Mouse (Mus musculus) T-cell, adult 2 months (primary cell): ENCODE results near the gene Gnb1l.
"Not testable (repeated sequence)": the region's sequence is repeated elsewhere in the genome, so short reads cannot be mapped to it uniquely, and the experiment has no call there.

Experiments used
- DNase-seq: peaks from one replicate; pipeline ENCODE4 v3.0.0; 2022; ENCODE audit warnings: low spot score

Gene Gnb1l

GRCm38 (mm10) chr16:18483839-18484238 is 14.7 kb upstream of the Gnb1l start:
- no peak for DNase-seq

GRCm38 (mm10) chr16:18484386-18484785 is 14.1 kb upstream of the Gnb1l start:
- DNase-seq = no peak

DNA sequence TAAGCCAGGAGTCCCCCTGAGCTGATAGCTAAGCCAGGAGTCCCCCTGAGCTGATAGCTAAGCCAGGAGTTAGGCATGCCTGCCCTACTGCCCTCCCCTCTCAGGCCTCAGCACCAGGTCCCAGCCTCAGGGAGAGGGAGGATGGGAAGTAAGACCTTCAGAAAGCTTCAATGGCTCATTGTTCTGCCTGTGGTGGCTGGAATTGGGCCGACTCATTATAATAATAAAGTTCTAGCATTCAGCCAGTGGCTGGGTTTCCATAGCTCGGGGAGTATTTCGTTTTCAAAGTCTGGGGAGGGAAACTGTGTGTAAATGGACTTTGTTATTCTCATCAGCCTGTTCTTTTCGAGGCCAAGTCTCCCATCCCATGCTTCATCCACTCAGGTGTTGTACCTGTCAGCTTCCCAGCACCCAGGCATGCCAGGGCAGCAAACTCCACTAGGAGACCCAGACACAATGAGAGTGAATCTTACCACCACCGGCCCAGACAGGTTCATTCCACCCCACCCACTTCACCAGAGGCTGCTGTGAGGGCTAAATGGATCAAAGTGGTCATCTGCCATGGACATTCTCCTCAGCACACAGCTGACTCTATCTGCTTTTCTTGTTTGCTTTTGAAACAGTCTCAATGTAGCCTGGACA is 13.6 kb upstream of the Gnb1l start:
- DNase-seq = no peak

DNA sequence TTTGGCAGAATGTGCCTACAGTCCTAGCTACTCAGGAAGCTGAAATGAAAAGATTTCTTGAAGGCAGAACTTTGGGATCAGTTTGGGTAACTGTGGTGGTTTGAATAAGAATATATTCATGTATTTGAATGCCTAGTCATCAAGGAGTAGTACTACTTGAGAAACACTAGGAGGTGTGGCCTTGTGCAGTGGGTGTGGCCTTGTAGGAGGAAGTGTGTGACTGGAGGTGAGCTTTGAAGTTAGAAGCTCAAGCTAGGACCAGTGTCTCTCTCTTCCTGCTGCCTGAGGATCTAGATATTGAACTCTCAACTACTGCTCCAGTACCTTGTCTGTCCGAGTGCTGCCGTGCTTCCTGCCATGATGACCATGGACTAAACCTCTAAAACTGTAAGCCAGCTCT is 12.4 kb upstream of the Gnb1l start:
- no peak for DNase-seq

DNA sequence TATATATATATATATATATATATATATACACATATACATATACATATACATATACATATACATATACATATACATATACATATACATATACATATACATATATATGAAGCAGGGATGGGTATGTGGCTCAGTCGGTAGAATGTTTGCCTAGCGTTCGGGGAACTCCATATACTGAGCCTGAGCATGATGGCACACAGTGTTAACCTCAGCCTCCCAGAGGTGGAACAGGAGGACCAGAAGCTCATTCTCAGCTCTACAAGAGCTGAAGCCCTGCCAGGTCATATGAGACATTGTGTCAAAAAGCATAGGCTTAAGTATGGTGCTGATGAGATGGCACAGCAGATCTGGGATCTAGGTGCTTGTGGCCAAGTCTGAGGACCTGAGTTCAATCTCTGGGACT is 8.2 kb upstream of the Gnb1l start:
- no peak for DNase-seq

DNA sequence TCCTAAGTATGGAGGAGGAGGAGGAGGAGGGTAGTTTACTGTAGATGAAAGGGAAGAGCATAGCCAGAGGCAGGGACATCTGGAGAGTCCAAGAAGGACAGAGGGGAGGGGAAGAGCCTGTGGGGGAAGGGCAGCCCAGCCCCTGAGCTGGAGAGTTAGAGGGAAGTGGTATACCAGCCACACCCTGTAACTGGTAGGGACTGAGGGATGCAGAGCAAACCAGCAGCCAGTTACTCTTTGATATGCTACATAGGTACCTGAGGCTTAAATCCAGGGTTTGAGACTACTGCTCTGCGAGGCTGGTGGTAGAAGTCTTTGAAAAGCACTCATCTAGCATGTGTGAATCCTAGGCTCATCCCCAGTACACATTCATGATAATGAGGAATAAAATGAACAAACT is 7.6 kb upstream of the Gnb1l start:
- no peak for DNase-seq

- no peak for DNase-seq
Observed at GRCm38 (mm10) chr16:18497865-18498515, 523 bp upstream of the Gnb1l start.

DNA sequence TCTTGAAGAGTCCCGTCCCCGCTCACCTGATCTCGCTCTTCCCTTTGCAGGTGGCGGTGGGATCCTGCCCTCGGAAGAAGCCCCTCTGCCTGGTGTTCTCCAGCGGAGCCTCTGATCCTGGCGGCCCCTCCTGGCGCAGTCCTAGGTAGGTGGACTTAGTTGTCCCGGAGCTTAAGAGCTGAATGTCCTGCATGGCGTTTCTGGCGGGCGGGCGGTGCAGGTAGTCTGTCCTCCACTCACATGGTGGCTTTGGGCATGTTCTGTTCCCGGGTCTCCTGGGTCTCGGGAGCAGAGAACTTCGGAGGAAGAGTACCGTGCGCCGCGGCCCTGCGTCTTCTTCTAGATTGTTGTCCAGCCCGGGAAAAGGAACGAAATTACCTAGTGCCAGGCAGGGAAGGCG is 483 bp downstream of the Gnb1l start:
- DNase-seq = no peak

DNA sequence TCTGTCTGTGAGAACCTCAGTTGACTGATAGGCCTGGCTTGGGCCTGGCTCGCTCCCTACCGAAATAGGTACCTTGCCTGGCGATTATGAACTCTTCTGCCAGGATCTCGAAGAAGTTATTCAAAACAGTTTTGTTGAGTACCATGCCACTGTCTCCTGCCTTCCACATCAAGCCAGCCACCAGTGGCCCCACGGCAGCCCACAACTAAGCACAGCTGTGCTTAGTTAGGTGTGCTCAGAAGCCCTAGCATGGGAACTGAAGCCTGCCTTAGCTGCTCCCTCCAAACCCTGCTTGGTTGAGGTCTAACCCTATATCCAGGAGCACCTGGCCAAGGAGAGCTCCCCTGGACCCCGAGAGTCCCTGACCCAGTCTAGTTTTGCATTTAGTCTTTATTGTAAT is 3.0 kb downstream of the Gnb1l start:
- DNase-seq = no peak

DNA sequence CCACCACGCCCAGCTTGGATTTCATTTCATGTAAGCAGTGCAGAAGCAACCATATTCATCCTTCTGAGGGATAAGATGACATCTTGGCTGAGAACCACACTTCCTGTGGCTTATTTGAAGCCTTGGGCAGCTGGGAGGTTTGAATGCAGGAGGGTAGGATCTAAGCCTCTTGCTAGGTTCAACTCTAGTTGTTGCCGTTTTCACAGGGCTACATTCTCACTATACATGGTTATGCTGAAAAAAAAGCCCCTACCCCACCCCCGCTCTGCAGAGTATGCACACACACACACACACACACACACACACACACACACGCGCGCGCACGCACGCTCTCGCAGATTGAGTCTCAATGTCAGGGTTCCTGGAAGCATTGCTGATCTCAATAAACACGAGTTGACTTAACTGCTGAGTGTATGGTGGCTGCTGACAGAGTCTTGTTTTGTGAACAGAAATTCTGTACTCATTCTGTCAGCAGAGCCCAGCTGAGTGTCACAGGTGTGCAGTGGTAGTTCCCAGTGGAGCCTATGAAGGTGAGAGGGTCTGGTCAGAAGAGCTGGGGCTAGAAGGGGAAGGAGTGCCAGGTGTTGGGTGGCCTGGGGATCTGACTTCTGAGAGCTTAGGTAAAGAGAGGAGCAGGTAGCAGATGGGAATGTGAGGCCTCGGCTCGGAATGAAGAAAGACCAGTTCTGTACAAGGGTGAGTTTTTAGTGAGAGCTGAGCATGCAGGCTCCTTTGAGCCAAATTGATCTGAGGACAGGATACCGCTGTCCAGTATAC is 5.2 kb downstream of the Gnb1l start:
- DNase-seq = peak; percentile 56

DNA sequence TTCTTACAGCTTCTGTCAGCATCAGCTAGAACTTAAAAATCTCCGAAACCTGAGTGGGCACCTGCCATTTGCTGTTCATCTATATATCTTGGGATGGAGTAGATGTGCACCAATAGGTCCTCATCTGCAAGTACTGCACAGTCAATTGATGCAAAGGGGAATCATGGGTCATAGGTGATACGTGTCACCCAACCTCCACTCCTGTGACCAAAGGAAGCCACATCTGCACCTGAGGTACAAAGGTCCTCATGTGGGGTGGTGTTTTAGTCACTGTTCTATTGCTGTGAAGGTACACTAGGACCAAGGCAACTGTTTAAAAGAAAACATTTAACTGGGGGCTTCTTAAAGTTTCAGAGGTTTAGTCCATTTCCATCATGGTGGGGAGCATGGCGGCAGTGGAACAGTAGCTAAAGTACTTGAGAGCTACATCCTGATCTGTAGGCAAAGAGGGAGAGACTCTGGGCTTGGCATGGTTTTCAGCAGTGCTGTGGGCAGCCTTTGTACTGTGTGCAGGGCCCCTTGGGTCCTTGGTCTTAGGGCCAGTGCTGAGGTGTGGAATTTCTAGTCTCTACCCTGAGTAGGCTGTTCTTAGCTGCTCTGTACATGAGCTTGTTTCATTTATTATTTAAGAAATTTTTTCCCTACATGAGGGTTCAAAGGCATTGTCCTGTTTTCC is 8.1 kb downstream of the Gnb1l start:
- DNase-seq = no peak

GRCm38 (mm10) chr16:18507200-18507549 is 8.7 kb downstream of the Gnb1l start:
- no peak for DNase-seq

DNA sequence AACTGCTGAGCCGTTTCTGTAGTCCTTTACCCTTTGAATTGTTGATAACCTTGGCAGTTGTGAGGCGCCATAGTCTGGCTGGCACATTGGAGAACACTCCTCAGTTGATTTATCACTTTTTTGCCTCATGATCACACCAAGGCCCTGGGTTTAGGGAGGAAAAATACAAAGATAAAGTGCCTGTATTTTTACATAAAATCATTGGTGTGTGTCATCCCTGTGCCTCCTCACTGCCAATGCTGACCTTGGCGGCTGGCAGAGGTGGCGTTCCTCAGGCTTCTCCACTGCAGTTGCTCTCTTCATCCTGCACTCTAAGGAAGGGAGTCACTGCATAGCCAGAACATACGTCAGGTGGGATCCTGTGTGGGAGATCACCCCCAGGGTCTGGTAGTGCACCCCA is 13.2 kb downstream of the Gnb1l start:
- no peak for DNase-seq

DNA sequence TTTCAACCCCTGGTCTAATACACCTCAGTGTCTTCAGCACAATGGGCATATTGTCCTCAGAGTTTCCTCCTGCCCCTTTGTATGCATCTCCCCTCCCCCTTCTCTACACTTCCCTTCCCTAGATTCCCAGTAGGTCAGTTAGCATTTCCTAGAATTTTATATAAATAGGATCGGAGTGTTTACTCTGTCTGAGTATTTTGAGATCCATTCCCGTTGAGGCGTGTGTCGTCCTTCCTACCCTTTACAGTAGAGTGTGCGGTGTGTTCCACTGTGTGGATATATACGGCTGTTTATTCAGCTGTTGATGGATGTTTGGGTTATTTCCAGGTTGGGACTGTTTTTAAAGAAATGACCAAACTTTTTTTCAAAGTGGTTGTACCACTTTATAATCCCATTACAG is 15.0 kb downstream of the Gnb1l start:
- DNase-seq = no peak

DNA sequence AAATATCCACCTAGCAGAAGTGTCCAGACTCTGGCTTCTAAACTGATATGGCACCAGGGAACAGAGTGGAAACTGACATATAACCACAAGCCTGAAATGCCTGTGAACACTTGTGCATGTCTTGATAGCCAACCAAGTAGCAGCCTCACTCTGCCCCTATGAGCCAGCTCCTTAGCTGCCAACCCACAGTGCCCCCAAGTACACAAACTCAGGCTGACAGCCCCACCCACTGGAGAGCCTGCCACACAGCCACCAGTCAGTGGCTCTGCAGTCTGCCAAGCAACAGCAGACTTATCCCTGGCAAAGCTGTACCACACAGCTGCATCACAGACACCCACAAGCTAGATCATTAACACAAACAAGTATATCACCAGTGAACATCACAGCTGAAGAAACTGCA is 19.6 kb downstream of the Gnb1l start:
- DNase-seq = peak; percentile 11

- no peak for DNase-seq
Observed at GRCm38 (mm10) chr16:18523563-18524245, 25.2 kb downstream of the Gnb1l start.

- no peak for DNase-seq
Observed at GRCm38 (mm10) chr16:18528656-18529055, 30.1 kb downstream of the Gnb1l start.

DNA sequence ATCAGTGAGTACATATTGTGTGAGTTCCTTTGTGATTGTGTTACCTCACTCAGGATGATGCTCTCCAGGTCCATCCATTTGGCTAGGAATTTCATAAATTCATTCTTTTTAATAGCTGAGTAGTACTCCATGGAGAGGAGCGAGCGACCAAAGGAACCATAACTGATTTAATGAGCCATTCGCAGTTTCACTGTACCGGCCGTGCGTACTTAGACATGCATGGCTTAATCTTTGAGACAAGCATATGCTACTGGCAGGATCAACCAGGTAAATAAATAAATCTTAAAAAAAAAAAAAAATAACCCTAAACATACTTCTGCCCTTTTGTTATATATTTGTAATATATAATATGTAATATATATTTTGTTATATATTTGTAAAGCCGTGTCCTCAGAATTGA is 34.5 kb downstream of the Gnb1l start:
- DNase-seq = not testable (repeated sequence)

DNA sequence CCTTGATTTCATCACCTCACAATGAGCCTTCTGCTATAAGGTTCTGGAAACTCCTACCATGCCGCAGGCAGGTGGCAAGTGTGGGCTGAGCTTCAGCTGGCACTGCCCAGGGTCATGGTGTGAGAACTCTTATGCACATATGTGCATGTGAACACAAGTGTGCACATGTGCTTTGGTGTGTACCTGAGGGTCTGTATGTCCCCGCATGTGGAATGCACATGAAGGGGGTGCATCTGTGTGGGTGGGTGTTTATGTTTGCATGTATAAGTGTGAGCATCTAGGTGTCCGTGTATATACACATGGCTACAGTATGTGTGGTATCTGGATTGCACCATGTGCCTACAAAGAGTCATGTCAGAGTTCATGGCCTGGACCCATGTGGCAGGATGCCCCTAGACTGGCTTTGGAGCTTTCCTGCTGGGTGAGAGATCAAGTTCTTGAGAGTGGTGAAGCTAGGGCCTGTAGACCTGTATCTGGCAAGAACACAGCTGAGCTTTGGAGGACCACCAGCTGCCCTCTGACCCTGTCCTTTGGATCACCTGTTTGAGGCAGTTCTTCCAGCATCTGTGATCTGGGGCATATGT is 39.0 kb downstream of the Gnb1l start:
- no peak for DNase-seq

GRCm38 (mm10) chr16:18539281-18539680 is 40.8 kb downstream of the Gnb1l start:
- DNase-seq = no peak

GRCm38 (mm10) chr16:18543151-18543829 is 44.8 kb downstream of the Gnb1l start:
- DNase-seq = no peak
